Mouse (Mus musculus) kidney, postnatal 10 days (tissue): Measurements from ENCODE around the gene Dhx30.
"Not testable (repeated sequence)": the region's sequence is repeated elsewhere in the genome, so short reads cannot be mapped to it uniquely, and the experiment has no call there.

ENCODE experiments used
- DNase-seq: peaks from one replicate; pipeline ENCODE4 v3.0.0; 2021; ENCODE audit warnings: mixed read lengths

The Dhx30 gene

GRCm38 (mm10) chr9:110093303-110093702 lies 24.3 kb downstream of the Dhx30 start:
- peak; percentile 22 for DNase-seq

GRCm38 (mm10) chr9:110085693-110086092 lies 31.9 kb downstream of the Dhx30 start:
- peak; percentile 12 for DNase-seq

DNA sequence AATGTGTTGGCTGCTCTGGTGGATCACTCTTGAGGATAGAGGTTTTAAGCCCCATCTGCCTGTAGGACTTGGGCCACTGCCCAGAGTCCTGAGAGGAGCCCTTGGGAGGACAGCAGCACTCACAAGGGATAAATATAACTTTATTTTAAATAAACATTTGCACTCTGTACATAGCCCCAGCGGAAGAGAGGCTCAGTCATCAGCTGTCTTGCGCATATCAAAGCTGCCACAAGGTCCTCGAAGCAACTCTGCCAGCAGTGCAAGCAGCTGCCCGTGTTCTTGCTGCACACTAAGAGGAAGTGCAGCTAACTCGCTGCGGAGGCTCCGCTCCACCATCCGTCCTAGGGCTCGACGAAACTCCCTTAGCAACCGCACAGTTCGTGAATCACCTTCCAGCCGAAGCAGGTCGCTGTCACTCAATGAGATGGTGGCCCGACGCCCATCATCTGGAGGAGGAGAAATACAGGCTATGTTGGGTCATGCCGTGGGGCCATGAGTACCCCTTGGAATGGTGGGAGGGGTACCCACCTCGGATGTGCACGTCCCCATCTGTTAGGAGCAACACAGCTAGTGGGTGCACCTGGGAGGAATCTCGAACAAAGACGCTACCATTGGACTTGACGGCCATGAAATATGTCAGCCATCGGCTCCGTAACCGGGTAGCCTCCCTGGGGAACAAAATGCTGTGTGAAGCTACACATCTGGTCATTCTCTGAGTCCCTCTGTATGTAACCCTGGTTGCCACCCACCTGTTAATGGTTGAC lies 33.2 kb downstream of the Dhx30 start:
- DNase-seq, result peak; percentile 50

DNA sequence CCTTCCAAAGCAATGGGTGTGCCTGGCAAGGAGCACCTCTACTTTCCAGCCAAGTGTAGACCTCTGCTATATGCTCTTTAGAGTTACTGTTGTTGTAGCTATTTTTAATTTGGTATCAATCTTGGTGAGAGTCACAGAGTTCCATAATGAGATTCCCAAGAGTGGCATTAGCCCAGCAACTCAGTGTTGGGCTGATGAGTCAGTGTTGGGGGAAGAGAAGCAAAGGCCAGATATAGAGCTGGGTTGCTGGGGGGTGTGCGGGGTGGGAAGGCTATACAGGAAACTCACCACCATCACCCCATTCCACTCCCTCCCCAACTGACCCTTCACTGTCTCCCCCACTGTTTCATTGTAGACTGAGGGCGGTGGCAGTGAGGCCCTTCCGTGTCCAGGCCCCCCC lies 36.6 kb downstream of the Dhx30 start:
- no peak for DNase-seq

DNA sequence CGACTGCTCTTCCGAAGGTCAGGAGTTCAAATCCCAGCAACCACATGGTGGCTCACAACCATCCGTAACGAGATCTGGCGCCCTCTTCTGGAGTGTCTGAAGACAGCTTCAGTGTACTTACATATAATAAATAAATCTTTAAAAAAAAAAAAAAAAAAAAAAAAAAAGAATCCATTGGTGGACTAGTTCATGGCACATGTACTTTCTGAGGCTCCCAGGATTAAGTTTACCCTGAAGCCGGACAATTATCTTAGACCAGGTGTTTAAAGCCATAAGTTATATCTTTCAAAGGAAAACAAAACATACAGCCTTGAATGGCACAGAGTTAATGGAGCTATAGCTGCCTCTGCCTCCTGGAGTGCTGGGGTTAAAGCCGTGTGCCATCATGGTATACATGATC lies 41.2 kb downstream of the Dhx30 start:
- not testable (repeated sequence) for DNase-seq

DNA sequence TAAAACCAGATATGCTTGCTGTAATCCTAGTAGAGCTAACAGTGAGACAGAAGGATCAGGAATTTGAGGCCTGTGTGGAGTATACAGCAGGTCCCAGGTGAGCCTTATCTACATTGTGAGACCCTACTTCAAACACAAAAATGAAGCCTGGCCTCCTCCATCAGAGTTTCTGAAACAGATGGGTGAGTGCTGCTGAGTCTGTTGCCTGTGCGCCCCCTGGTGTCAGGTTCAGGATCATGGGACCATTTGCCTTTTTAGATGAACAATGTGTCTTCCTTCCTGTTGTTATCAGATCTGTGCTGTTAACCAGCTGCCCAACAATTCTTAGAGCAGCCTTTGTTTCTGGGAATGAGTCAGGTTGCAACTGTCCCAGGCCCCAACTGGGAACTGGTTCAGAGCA lies 45.8 kb downstream of the Dhx30 start:
- DNase-seq, result peak; percentile 91

- no peak for DNase-seq
Measured at GRCm38 (mm10) chr9:110071011-110071410, 46.6 kb downstream of the Dhx30 start.

DNA sequence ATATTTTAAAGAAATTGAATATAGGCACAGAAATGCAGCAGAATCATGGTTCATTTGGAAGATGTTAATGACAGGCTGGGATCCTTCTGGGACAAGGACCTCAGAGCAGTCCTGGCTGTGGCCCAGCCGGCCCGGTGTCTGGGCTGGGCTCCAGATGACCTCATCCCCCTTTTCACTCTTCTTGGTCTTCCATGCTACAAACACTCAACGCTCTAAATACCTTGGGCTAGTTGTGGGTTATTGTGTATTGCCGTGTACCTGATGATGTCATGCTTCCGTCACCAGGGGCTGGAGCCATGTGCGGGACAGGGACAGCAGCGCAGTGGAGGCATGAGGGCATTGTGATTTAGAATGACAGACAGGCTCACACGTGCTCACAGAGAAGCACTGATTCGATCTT lies 47.3 kb downstream of the Dhx30 start:
- peak; percentile 61 for DNase-seq

DNA sequence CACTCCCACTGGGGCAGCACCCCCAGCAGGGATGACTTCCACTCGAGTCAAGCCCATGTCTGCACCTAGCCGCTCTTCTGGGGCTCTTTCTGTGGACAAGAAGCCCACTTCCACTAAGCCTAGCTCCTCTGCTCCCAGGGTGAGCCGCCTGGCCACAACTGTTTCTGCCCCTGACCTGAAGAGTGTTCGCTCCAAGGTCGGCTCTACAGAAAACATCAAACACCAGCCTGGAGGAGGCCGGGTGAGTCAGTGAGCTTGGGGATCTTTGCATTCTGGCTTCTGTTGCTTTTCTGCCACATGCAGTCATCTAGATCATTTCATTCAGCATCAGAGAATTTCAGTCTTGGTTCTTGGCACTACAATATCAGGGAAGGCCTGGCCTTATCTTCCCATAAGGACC lies 48.9 kb downstream of the Dhx30 start:
- DNase-seq, result no peak

GRCm38 (mm10) chr9:110064641-110065040 lies 53.0 kb downstream of the Dhx30 start:
- DNase-seq, result no peak

DNA sequence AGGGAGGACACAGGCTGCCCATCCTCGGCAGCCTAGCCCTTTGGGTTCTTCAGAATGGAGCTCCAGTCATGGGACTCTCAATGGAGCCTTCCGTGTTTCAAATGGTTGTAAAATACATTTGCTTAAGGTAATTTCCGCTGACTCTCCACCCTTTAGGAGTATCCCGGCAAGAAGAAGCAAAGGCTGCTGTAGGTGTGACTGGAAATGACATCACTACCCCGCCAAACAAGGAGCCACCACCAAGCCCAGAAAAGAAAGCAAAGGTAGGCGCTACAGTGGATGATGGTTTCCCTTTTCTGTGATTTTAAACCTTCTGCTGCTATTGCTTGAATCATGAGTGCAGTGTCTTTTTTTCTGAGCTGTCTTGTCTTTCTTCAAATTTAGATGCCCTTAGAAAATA lies 54.8 kb downstream of the Dhx30 start:
- DNase-seq, result no peak

DNA sequence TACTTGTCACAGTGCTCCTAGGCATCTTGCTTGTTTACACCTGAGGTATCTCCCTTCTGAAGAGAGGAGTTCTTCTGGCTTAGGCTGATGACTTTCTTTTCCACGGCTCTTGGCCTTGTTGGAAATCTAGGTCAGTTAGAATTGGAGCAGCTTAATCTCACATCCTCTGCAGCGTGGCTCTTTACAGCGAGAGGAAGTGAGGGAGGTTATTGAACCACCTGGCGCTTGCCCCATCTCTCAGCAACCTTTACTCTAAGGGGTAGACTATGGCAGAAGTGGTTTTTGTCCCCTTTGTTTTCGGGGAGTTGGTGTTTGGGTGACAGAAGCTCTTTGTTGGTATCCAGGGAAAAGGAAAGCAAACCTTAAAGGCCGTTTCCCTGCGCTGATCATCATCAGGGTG lies 55.2 kb downstream of the Dhx30 start:
- no peak for DNase-seq

DNA sequence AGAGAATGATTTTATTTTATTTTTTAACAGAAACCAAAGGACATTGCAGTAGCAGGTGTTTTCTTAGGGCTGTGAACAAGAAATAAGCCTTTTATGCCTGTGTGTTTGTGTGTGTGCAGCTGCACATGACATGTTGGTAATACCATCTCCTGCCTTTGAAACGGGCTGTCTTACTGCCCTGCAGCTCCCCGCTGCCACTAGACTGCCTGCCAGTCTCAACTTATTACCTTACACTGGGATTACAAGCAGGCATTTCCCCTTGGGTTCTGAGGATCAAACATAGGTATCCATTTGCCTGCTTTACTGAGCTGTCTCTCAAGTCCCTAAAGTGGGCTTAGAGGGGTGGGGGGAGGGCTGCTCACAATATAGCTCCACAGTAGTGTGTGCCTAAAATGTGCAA lies 56.9 kb downstream of the Dhx30 start:
- no peak for DNase-seq

GRCm38 (mm10) chr9:110057200-110057599 lies 60.4 kb downstream of the Dhx30 start:
- DNase-seq, result peak; percentile 18

DNA sequence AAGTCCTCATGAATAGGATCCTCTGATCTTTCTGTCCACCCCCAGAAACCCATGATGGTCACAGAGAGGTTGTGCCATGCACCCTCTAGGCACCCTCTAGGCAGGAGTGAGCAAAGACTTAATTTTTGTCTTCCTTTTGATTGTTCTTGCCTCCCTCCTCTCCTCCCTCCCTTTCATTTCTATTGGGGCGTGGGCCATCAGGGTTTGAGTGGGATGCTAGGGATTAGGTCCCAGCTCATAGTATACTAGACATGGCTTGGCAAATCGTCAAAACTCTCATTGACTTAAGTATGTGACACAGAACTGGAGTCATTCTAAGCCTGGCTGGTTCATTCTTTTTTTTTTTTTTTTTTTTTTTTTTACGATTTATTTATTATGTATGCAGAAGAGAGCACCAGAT lies 62.8 kb downstream of the Dhx30 start:
- DNase-seq, result no peak

DNA sequence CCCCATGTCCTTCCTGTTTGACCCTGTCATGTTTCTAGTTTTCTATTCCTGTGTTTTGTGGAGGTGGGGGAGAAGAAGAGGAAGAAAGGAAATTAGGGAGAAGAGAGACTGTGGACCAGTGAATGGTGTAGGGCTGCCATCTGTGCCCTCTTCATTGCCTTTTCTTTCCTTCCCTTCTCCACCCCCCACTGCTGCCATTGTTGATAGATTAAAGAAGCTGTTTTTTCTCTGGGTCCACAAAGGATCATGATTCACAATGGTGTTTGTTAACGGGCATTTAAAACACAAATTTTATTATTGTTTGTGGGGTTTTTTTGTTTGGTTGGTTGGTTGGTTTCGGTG lies 63.6 kb downstream of the Dhx30 start:
- DNase-seq, result no peak

- DNase-seq, result no peak
Measured at GRCm38 (mm10) chr9:110053305-110054079, 64.1 kb downstream of the Dhx30 start.

DNA sequence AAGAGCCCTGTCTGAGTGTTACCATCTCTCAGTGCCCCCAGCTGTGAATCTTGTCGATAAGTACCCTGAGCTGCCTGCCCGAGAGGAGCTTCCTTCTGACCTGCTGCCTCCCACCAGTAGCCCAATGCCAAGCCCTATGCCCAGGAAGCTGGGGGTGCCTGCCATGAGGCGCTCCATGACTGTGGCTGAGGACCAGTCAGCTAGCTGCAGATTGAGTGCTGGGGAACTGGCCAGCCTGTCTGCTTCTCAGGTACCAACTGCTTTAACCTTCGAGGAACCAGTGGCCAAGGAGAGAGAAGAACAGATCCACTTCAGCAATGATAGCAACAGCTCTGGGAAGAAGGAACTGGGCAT lies 64.7 kb downstream of the Dhx30 start:
- DNase-seq, result no peak

GRCm38 (mm10) chr9:110051869-110052661 lies 65.6 kb downstream of the Dhx30 start:
- peak; percentile 29 for DNase-seq

- DNase-seq, result no peak
Measured at GRCm38 (mm10) chr9:110051184-110051583, 66.4 kb downstream of the Dhx30 start.

DNA sequence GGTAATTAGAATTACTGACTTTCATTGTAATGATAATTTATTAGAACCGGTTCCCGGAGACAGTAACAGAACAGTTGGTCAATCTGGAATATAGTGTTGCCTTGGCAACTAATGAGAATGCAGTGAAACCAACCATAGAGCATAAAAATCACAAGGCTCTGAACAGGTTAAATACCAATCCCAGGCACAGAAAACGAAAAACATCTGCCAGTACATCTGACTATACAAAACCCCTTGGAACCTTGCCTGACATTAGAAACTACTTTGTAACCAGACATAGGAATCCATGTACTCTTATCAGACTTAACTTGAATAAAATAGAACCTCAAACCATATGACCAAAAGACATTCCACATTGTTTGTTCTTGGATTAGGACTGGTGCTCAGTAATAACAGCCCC lies 69.8 kb downstream of the Dhx30 start:
- DNase-seq, result no peak

DNA sequence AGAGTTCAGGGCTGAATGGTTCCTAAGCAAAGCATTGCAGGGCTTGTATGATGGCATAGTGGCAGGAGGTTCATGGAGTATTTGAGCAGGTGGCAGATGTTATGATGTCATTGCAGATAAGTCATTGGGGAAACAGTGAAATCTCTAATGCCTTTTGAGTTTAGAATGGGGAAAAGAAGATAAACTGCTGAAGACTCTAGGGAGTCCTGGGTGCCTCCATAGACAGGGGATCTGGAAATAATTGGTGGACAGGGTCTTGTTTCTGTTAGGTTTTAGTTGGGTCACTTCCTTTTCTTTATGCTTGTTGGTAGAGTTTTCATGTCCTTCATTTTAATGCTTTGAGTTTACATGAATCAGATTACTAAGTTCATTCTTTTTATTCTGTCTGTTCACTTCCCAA lies 70.4 kb downstream of the Dhx30 start:
- no peak for DNase-seq

DNA sequence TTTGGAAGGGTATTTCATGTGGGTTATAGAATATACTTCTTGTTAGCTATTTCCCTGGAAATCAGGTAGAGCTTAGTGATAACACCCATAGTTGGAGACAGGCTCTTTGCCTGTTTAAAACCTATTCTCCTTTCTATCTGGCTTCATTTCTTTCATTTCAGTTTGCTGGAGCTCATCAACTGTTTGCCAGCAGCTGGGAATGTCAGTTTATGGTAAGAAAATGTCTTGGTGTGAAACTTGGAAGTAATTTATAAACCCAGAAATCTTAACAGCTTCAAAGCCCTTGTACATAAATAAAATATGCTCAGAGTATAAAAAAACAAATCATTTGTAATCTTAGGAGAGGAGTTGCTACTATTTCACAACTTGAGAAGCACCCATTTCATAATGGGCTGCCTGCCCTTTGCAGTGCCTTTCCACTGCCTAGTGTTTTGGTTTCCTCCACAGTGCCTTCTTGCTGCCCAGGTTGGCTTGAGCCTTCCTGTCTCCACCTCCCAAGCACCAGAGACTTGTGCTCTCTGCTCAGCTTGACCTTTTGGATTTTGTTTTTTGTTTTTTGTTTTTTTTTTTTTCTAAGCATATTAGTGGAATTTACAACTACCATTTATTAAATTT lies 71.8 kb downstream of the Dhx30 start:
- no peak for DNase-seq
